Mouse (Mus musculus): ENCODE data around the gene Sun2. TPM values are rescaled to one million over a fixed set of nuclear protein-coding genes. Genes with fewer than 3 reads are reported as not detected.

Gene Sun2
- total and polyA plus RNA-seq, 2 experiments: 33.4 to 33.9 TPM

GRCm38 (mm10) chr15:79683707-79684465 is 58.5 kb downstream of the Sun2 start:
- Histone ChIP-seq H3K27ac (replicated peaks; ENCODE audit: insufficient read depth, low read depth, low read length) (peak overlapping the region; percentile 56), H3K4me1 (ENCODE audit: control insufficient read depth, insufficient read depth, low read length) (peaks cover 46% of the 10 kb centered on the region), H3K4me3 (ENCODE audit: insufficient read depth, low read depth, low read length) (no peak overlapping the region), H3K36me3 (ENCODE audit: control insufficient read depth, insufficient read depth, low read length) (no peaks in the 10 kb centered on the region), H3K27me3 (ENCODE audit: control insufficient read depth, insufficient read depth, low read length) (no peaks in the 10 kb centered on the region), H3K9ac (ENCODE audit: low read depth, low read length) (peak overlapping the region; percentile 35), H3K79me2 (ENCODE audit: control insufficient read depth, insufficient read depth, low read length) (peaks cover 34% of the 10 kb centered on the region; the same call in 1 of the 2 replicates)
- no peak for TF ChIP-seq POLR2A (IDR thresholded peaks at IDR 0.05; ENCODE audit: extremely low read depth, insufficient read depth, low read length)
- no peak for TF ChIP-seq CTCF (IDR thresholded peaks at IDR 0.05; ENCODE audit: low read depth, low read length)
- DNase-seq (ENCODE audit: extremely low read depth, low read depth, low spot score): peak; percentile 80
- 15% methylated on average over 19 of the region's 19 CpGs for WGBS

DNA sequence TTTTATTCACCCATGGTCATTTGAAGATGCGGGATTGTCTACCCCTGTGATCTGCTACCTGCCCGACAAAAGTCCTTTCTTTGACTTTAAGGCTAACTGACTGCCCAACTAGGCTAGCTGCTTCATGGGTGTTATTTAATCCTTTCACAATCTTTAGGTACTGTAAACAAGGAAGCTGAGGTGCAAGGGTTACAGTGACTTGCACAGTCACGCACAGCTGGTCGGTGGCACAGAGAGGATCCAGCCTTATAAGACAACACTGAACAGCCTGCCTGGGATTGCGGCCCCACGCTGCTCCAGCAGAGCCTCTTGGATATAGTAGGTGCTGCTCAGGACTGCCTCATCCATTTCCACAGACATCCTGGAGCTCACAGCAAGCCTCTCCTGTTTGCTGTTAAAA is 59.2 kb downstream of the Sun2 start:
- peak overlapping the region; percentile 88 for H3K27ac ChIP-seq (replicated peaks; ENCODE audit: insufficient read depth, low read depth, low read length)
- peaks cover 43% of the 10 kb centered on the region for H3K4me1 ChIP-seq (ENCODE audit: control insufficient read depth, insufficient read depth, low read length)
- H3K4me3 ChIP-seq (ENCODE audit: insufficient read depth, low read depth, low read length): no peak overlapping the region
- H3K36me3 ChIP-seq (ENCODE audit: control insufficient read depth, insufficient read depth, low read length): no peaks in the 10 kb centered on the region
- H3K27me3 ChIP-seq (ENCODE audit: control insufficient read depth, insufficient read depth, low read length): no peaks in the 10 kb centered on the region
- H3K79me2 ChIP-seq (ENCODE audit: control insufficient read depth, insufficient read depth, low read length): peaks cover 34% of the 10 kb centered on the region; the same call in 1 of the 2 replicates
- WGBS: 24% methylated on average over 6 of the region's 6 CpGs
- TF ChIP-seq CTCF (IDR thresholded peaks at IDR 0.05; ENCODE audit: low read depth, low read length) (no peak), POLR2A (IDR thresholded peaks at IDR 0.05; ENCODE audit: extremely low read depth, insufficient read depth, low read length) (no peak)
- peak; percentile 83 for DNase-seq (ENCODE audit: extremely low read depth, low read depth, low spot score)
- H3K9ac ChIP-seq (ENCODE audit: low read depth, low read length): peak overlapping the region; percentile 35

DNA sequence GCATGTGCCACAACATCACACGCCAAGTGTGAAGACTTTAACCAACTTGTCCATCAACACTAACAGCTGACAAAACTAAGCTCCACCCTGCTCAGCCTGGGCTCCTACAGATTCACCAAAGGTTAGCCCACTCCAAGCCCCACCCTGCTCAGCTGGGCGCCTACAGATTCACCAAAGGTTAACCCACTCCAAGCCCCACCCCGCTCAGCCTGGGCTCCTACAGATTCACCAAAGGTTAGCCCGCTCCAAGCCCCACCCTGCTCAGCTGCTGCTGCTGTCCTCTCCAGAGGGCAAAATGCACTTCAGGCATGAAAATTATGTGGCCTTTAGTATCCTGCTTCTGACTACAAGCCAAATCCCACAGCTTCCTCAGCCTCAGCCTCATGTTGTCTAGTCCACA is 60.4 kb downstream of the Sun2 start:
- no peaks in the 10 kb centered on the region for H3K36me3 ChIP-seq (ENCODE audit: control insufficient read depth, insufficient read depth, low read length)
- no peak overlapping the region for H3K4me3 ChIP-seq (ENCODE audit: insufficient read depth, low read depth, low read length)
- peaks cover 43% of the 10 kb centered on the region for H3K4me1 ChIP-seq (ENCODE audit: control insufficient read depth, insufficient read depth, low read length)
- peak; percentile 58 for DNase-seq (ENCODE audit: extremely low read depth, low read depth, low spot score)
- no peak overlapping the region for H3K9ac ChIP-seq (ENCODE audit: low read depth, low read length)
- TF ChIP-seq POLR2A (IDR thresholded peaks at IDR 0.05; ENCODE audit: extremely low read depth, insufficient read depth, low read length): no peak
- no peak for TF ChIP-seq CTCF (IDR thresholded peaks at IDR 0.05; ENCODE audit: low read depth, low read length)
- H3K27me3 ChIP-seq (ENCODE audit: control insufficient read depth, insufficient read depth, low read length): no peaks in the 10 kb centered on the region
- WGBS: 53% methylated on average over 4 of the region's 4 CpGs
- peaks cover 31% of the 10 kb centered on the region; the same call in 1 of the 2 replicates for H3K79me2 ChIP-seq (ENCODE audit: control insufficient read depth, insufficient read depth, low read length)
- H3K27ac ChIP-seq (replicated peaks; ENCODE audit: insufficient read depth, low read depth, low read length): no peak overlapping the region; the same call in 1 of the 2 replicates

- no peak overlapping the region for H3K9ac ChIP-seq (ENCODE audit: low read depth, low read length)
- no peak for DNase-seq (ENCODE audit: extremely low read depth, low read depth, low spot score)
Measured at GRCm38 (mm10) chr15:79677936-79678335, 64.4 kb downstream of the Sun2 start.

More at GRCm38 (mm10) chr15:79677936-79678335, 64.4 kb downstream of the Sun2 start:
- Histone ChIP-seq H3K36me3 (ENCODE audit: control insufficient read depth, insufficient read depth, low read length) (peaks cover 17% of the 10 kb centered on the region), H3K27me3 (ENCODE audit: control insufficient read depth, insufficient read depth, low read length) (no peaks in the 10 kb centered on the region), H3K4me1 (ENCODE audit: control insufficient read depth, insufficient read depth, low read length) (peaks cover 10% of the 10 kb centered on the region), H3K27ac (replicated peaks; ENCODE audit: insufficient read depth, low read depth, low read length) (no peak overlapping the region), H3K79me2 (ENCODE audit: control insufficient read depth, insufficient read depth, low read length) (peaks cover 22% of the 10 kb centered on the region; the same call in 1 of the 2 replicates), H3K4me3 (ENCODE audit: insufficient read depth, low read depth, low read length) (no peak overlapping the region)
- 50% methylated on average over 2 of the region's 2 CpGs for WGBS
- no peak for TF ChIP-seq CTCF (IDR thresholded peaks at IDR 0.05; ENCODE audit: low read depth, low read length)
- no peak for TF ChIP-seq POLR2A (IDR thresholded peaks at IDR 0.05; ENCODE audit: extremely low read depth, insufficient read depth, low read length)

Other genes with a start within 250 kb of the Sun2 start
- 0.07 TPM in 1 of 2 replicates, not detected in the other for gene Kcnj4, start 237.3 kb downstream of the Sun2 start, total RNA-seq (2014; rRNA removed)
- not detected in 2 replicates for gene Kcnj4, start 237.3 kb downstream of the Sun2 start, polyA plus RNA-seq (2012; rRNA removed)
- 0.54 and 0.83 TPM in 2 replicates for gene Kdelr3, start 226.1 kb downstream of the Sun2 start, total RNA-seq (2014; rRNA removed)
- gene Kdelr3, start 226.1 kb downstream of the Sun2 start, polyA plus RNA-seq (2012; rRNA removed): 0.50 and 0.67 TPM in 2 replicates
- gene Ddx17, start 195.8 kb downstream of the Sun2 start, total RNA-seq (2014; rRNA removed): 88.5 and 102 TPM in 2 replicates
- gene Ddx17, start 195.8 kb downstream of the Sun2 start, polyA plus RNA-seq (2012; rRNA removed): 75.3 and 105 TPM in 2 replicates
- gene Dmc1, start 137.4 kb downstream of the Sun2 start, total RNA-seq (2014; rRNA removed): 0.09 TPM in 1 of 2 replicates, not detected in the other
- gene Dmc1, start 137.4 kb downstream of the Sun2 start, polyA plus RNA-seq (2012; rRNA removed): not detected in 2 replicates
- gene Fam227a, start 83.6 kb downstream of the Sun2 start, total RNA-seq (2014; rRNA removed): 0.83 and 1.1 TPM in 2 replicates
- gene Fam227a, start 83.6 kb downstream of the Sun2 start, polyA plus RNA-seq (2012; rRNA removed): 0.14 and 0.20 TPM in 2 replicates
- gene Cby1, start 83.3 kb downstream of the Sun2 start, total RNA-seq (2014; rRNA removed): 6.6 and 6.8 TPM in 2 replicates
- 3.3 and 4.4 TPM in 2 replicates for gene Cby1, start 83.3 kb downstream of the Sun2 start, polyA plus RNA-seq (2012; rRNA removed)
- 46.0 and 52.8 TPM in 2 replicates for gene Tomm22, start 71.7 kb downstream of the Sun2 start, total RNA-seq (2014; rRNA removed)
- gene Tomm22, start 71.7 kb downstream of the Sun2 start, polyA plus RNA-seq (2012; rRNA removed): 22.2 and 23.9 TPM in 2 replicates
- 19.0 and 25.6 TPM in 2 replicates for gene Josd1, start 54.6 kb downstream of the Sun2 start, total RNA-seq (2014; rRNA removed)
- gene Josd1, start 54.6 kb downstream of the Sun2 start, polyA plus RNA-seq (2012; rRNA removed): 21.9 and 22.6 TPM in 2 replicates
- gene Gtpbp1, start 51.7 kb downstream of the Sun2 start, total RNA-seq (2014; rRNA removed): 8.1 and 8.5 TPM in 2 replicates
- 12.8 and 13.2 TPM in 2 replicates for gene Gtpbp1, start 51.7 kb downstream of the Sun2 start, polyA plus RNA-seq (2012; rRNA removed)
- 4.5 and 6.2 TPM in 2 replicates for gene Dnal4, start 35.3 kb upstream of the Sun2 start, total RNA-seq (2014; rRNA removed)
- 14.2 and 14.9 TPM in 2 replicates for gene Dnal4, start 35.3 kb upstream of the Sun2 start, polyA plus RNA-seq (2012; rRNA removed)
- 0.09 and 0.20 TPM in 2 replicates for gene Nptxr, start 62.2 kb upstream of the Sun2 start, total RNA-seq (2014; rRNA removed)
- 0.11 and 0.19 TPM in 2 replicates for gene Nptxr, start 62.2 kb upstream of the Sun2 start, polyA plus RNA-seq (2012; rRNA removed)
- gene Npcd, start 91.7 kb upstream of the Sun2 start, total RNA-seq (2014; rRNA removed): not detected in 2 replicates
- 0.26 TPM in 1 of 2 replicates, not detected in the other for gene Npcd, start 91.7 kb upstream of the Sun2 start, polyA plus RNA-seq (2012; rRNA removed)
- gene Cbx6, start 92.2 kb upstream of the Sun2 start, total RNA-seq (2014; rRNA removed): 1.2 and 1.8 TPM in 2 replicates
- 2.9 and 3.7 TPM in 2 replicates for gene Cbx6, start 92.2 kb upstream of the Sun2 start, polyA plus RNA-seq (2012; rRNA removed)
- gene Apobec3, start 149.1 kb upstream of the Sun2 start, total RNA-seq (2014; rRNA removed): 2.6 and 3.6 TPM in 2 replicates
- gene Apobec3, start 149.1 kb upstream of the Sun2 start, polyA plus RNA-seq (2012; rRNA removed): 1.5 and 2.4 TPM in 2 replicates
- 4.0 and 4.4 TPM in 2 replicates for gene Cbx7, start 228.6 kb upstream of the Sun2 start, total RNA-seq (2014; rRNA removed)
- 7.5 and 10.1 TPM in 2 replicates for gene Cbx7, start 228.6 kb upstream of the Sun2 start, polyA plus RNA-seq (2012; rRNA removed)

All from liver, adult 2 months (tissue).